Mouse (Mus musculus) Muller cell, postnatal 12 days (primary cell): Measurements from ENCODE around the gene Nek8.

Experiments used
- DNase-seq: peaks from one replicate; pipeline ENCODE4 v3.0.0-alpha.2; 2015; ENCODE audit errors: inconsistent ontology term

The Nek8 gene

DNA sequence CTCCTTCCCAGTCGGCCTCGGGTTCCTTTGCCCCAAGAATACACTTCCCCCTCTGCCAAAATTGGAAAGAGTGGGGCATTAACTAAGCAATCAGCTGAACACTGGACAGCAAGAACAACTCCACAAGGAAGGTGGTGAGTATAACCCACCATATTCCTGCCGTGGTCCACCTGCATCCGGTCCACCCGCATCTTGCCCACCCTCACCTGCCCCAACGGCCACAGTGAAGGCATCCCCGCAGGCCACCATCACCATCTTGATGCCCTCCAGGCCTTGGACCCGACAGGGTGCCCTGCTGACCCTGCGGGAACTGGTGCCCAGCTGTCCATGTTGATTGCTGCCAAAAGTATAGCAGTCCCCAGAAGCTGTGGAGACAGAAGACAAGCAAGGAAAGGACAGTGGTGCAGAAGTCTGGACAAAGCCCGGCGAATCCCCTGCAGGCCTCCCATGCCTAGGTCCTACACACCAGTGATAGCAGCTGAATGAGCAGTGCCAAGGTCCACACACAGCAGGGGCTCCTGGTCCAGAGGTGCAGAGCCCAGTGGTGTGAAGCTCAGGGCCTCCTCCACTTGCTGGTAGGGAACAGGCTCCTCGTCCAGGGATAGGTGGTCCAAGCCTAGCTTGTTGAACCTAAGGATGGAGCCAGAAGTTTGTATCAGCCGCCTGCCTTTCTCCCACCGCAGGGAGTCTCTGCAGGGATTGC lies 9.1 kb downstream of the Nek8 start:
- no peak for DNase-seq

GRCm38 (mm10) chr11:78166640-78167039 lies 9.8 kb downstream of the Nek8 start:
- DNase-seq, result no peak

DNA sequence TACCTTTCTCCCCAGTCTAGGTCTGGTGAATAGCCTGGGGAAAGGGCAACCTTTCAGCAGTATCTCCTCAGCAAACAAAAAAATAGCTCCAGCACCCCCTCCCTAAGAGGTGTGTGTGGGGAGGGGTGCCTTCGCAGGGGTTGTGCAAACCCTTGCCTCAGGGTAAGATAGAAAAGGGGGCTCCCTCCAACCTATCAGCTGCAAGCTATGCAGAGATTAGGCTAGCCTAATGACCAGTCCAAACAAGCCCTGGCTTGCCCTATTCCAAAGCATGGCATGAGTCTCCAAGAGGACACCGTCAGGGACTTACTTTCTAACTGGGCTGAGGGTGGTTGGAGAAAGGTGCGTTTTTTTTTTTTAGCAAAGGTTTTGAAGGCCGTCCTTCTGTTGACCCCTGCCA lies 10.3 kb downstream of the Nek8 start:
- no peak for DNase-seq

GRCm38 (mm10) chr11:78165761-78166109 lies 10.7 kb downstream of the Nek8 start:
- DNase-seq, result peak; percentile 94

GRCm38 (mm10) chr11:78164924-78165760 lies 11.3 kb downstream of the Nek8 start, which contains the start of gene Traf4:
Gene Traf4, minus strand, starts transcription at chr11:78165589.
- peak; percentile 93 for DNase-seq

- DNase-seq, result no peak
Observed at GRCm38 (mm10) chr11:78164604-78164923, 11.9 kb downstream of the Nek8 start.

- DNase-seq, result peak; percentile 47
Observed at GRCm38 (mm10) chr11:78163681-78164603, 12.5 kb downstream of the Nek8 start.

DNA sequence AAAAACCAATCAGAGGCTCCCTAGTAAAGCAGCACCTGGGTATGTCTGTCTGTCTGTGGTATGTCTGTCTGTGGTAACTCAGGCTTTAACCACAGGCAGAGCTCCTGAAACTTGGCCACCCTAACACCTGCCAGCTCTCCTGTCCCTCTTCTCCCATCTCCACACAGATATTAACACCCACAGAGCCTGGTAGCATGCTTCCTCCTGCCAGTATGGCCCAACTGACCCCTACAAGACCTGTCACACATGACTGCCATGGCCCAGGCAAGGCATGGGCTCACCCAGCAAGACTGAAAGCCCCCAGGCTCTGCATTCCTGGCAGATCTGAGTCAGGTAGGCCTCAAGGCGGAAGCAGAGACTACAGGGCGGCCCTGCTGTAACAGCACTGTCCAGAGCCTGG lies 13.4 kb downstream of the Nek8 start:
- peak; percentile 21 for DNase-seq

DNA sequence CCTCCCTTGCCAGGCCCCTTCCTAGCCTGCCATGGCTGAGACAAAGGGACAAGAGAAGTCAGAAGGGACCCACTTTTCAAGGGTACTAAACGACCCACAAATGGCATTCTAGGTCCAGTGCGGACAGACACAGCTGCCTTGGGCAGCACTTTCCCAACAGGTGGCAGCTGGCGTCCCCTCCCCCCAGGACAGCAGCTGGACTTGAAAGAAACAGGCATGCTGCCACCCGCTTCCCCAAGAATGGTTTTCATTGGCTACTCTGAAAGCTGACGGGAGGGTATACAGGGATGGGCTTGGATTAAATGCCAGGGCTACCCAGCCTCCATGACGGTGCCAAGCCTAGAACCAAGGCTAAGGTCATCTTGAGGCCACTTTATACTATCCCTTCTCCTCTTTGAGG lies 14.0 kb downstream of the Nek8 start:
- DNase-seq, result peak; percentile 43

DNA sequence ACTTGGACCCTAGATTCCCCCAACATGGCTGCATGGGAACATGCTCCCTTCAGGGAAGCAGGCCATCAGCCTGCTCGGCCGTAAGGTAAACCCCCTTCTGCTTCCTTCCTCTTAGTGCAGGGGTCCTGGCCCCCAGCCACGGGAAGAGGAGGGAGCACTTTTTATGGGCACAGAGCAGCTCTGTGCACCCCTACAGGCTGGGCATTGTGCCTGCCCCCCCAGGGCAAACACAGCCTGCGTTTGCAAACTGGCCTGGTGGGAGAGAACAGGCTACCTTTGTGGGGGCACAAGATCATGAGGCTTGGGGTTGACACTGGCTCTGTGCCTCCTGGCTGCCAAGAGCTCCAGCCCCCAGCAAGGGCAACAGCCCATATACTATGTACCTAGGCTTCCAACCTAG lies 14.5 kb downstream of the Nek8 start:
- DNase-seq, result no peak

- DNase-seq, result no peak
Observed at GRCm38 (mm10) chr11:78161169-78161568, 15.3 kb downstream of the Nek8 start.

DNA sequence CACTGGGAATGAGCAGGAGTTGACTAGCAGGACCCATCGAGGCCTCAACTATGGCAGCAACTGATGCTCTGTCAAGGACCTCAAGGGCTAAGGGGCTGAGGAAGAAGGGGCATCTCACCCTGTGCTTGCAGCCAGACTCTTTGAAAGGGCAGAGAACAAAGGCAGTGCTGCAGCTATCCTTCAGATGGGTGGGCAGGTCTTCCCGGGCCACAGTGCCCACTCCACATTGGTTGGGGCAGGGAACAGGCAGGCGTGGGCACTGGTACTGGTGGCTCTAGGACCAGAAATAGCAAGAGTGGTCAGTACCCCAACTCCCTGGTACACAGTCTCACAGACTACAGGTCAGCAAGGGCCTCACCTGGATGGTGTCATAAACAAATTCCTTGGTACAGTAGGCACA lies 15.8 kb downstream of the Nek8 start:
- no peak for DNase-seq

- DNase-seq, result no peak
Observed at GRCm38 (mm10) chr11:78160171-78160570, 16.3 kb downstream of the Nek8 start.

- no peak for DNase-seq
Observed at GRCm38 (mm10) chr11:78159557-78159956, 16.9 kb downstream of the Nek8 start.

GRCm38 (mm10) chr11:78159096-78159495 lies 17.4 kb downstream of the Nek8 start:
- DNase-seq, result peak; percentile 86

GRCm38 (mm10) chr11:78156156-78156699 lies 20.2 kb downstream of the Nek8 start:
- no peak for DNase-seq

GRCm38 (mm10) chr11:78155674-78156073 lies 20.8 kb downstream of the Nek8 start:
- no peak for DNase-seq

DNA sequence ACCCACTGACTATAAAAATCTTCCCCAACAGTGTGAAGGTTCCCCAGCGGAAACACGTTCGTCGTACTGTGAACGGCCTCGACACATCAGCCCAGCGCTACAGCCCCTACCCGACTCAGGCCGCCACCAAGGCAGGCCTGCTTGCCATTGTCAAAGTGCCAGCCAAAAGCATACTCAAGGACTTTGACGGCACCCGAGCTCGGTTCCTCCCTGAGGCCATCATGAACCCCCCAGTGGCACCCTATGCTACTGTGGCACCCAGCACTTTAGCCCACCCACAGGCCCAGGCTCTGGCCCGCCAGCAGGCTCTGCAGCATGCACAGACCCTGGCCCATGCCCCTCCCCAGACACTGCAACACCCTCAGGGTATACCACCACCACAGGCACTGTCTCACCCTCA lies 22.7 kb downstream of the Nek8 start:
- no peak for DNase-seq

GRCm38 (mm10) chr11:78152299-78153231 lies 23.9 kb downstream of the Nek8 start:
- peak; percentile 92 for DNase-seq

DNA sequence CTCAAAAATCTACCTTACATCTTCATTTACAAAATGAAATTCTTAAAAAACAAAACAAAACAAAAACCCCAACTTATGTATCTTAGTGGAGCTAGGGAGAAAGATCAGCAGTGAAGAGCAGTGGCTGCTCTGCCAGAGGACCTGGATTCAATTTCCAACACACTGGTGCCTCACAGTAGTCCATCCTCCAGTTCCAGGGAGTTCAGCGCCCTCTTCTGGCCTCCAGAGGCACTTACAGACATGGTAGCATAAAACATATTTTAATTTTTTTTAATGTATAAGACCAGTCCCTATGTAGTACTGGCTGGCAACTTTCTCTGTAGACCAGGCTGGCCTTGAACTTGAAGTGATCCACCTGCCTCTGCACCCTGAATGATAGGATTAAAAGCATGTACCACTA lies 25.3 kb downstream of the Nek8 start:
- no peak for DNase-seq
